Mouse (Mus musculus) bone marrow, adult 2 months (tissue): ENCODE data around the gene Fgfr2.

Experiments
- CTCF ChIP-seq: fragments of 200-500 bp; IDR thresholded peaks from 2 replicates; pipeline ENCODE4 v1.5.1; 2011; ENCODE audit warnings: low read length, control low read depth; ENCODE audit not compliant: control insufficient read depth, insufficient read depth
- POLR2A ChIP-seq: fragments of 200-500 bp; IDR thresholded peaks from 2 replicates; pipeline ENCODE4 v1.6.1; 2011; ENCODE audit warnings: low read depth, mild to moderate bottlenecking, control low read depth, low read length, borderline replicate concordance; ENCODE audit not compliant: control insufficient read depth

DNA sequence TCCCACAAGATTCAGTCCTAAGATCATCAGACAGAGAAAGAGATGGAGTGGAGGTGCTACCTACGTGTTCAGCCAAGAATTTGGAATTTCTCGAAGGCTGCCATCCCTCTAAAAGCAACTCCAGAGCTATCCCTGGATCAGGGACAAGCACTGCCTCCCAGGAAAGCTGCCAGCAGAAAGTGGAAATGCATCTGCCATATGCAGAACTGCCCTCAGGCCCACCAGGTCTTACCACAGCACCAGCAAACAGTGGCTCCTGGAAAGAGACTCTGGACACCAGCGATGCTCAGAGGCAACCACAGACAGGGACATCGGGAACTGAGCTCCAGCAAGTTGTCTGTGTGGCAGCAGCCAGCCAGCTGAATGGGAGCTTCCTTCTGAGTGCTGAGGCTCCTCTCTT, 2500.8 kb downstream of the Fgfr2 start:
- TF ChIP-seq POLR2A (no peak), CTCF (no peak)
